Mouse (Mus musculus): Measurements from ENCODE around the gene Hoxa11.

Hoxa11 gene

GRCm38 (mm10) chr6:52220003-52220864 lies 25.4 kb downstream of the Hoxa11 start:
- no peak for DNase-seq (ENCODE audit: low spot score)

GRCm38 (mm10) chr6:52219234-52219942 lies 26.2 kb downstream of the Hoxa11 start:
- no peak for DNase-seq (ENCODE audit: low spot score)

GRCm38 (mm10) chr6:52218643-52219215 lies 26.9 kb downstream of the Hoxa11 start:
- no peak for DNase-seq (ENCODE audit: low spot score)

- DNase-seq (ENCODE audit: low spot score) = no peak
Measured at GRCm38 (mm10) chr6:52217895-52218642, 27.5 kb downstream of the Hoxa11 start.

GRCm38 (mm10) chr6:52217459-52217768 lies 28.2 kb downstream of the Hoxa11 start:
- no peak for DNase-seq (ENCODE audit: low spot score)

- DNase-seq (ENCODE audit: low spot score) = no peak
Measured at GRCm38 (mm10) chr6:52216691-52217458, 28.7 kb downstream of the Hoxa11 start.

GRCm38 (mm10) chr6:52215771-52216535 lies 29.7 kb downstream of the Hoxa11 start:
- DNase-seq (ENCODE audit: low spot score) = no peak

- DNase-seq (ENCODE audit: low spot score) = no peak
Measured at GRCm38 (mm10) chr6:52215070-52215469, 30.5 kb downstream of the Hoxa11 start.

GRCm38 (mm10) chr6:52214271-52214670 lies 31.3 kb downstream of the Hoxa11 start:
- DNase-seq (ENCODE audit: low spot score) = no peak

GRCm38 (mm10) chr6:52213119-52213986 lies 32.3 kb downstream of the Hoxa11 start, which contains the start of the genes Hoxa3 and Gm28308:
Gene Hoxa3 (minus strand): TSS chr6:52213336.
Gene Gm28308 (minus strand): TSS chr6:52213339.
- DNase-seq (ENCODE audit: low spot score) = no peak

GRCm38 (mm10) chr6:52212556-52213118 lies 33.0 kb downstream of the Hoxa11 start:
- no peak for DNase-seq (ENCODE audit: low spot score)

- no peak for DNase-seq (ENCODE audit: low spot score)
Measured at GRCm38 (mm10) chr6:52211961-52212360, 33.6 kb downstream of the Hoxa11 start.

- DNase-seq (ENCODE audit: low spot score) = no peak
Measured at GRCm38 (mm10) chr6:52211170-52211935, 34.3 kb downstream of the Hoxa11 start.

- no peak for DNase-seq (ENCODE audit: low spot score)
Measured at GRCm38 (mm10) chr6:52209685-52210046, 35.9 kb downstream of the Hoxa11 start.

GRCm38 (mm10) chr6:52208868-52209684 lies 36.5 kb downstream of the Hoxa11 start:
- DNase-seq (ENCODE audit: low spot score) = no peak

GRCm38 (mm10) chr6:52208072-52208867 lies 37.3 kb downstream of the Hoxa11 start, which contains the start of gene Hoxa6:
Gene Hoxa6 (minus strand): TSS chr6:52208722.
- no peak for DNase-seq (ENCODE audit: low spot score)

- DNase-seq (ENCODE audit: low spot score) = no peak
Measured at GRCm38 (mm10) chr6:52207684-52207976, 38.0 kb downstream of the Hoxa11 start.

Measured in ovary, adult 18-20 months (tissue).